8 mouse cellular contexts compared by ENCODE assay signal in genomic region chr2:150362113-150362877, GRCm38 (mm10). TPM values are rescaled to one million over a fixed set of nuclear protein-coding genes. Genes with fewer than 3 reads are reported as not detected.
A peak's percentile ranks its signal among the peaks of the same experiment; 100 is the strongest.
DNase-seq lines count a peak whose midpoint lies in the region; ATAC-seq lines count a peak whose summit lies in the region.
"Not testable (repeated sequence)": the region's sequence is repeated elsewhere in the genome, so short reads cannot be mapped to it uniquely, and the experiment has no call there.

TSS of gene 3300002I08Rik (minus strand) at chr2:150362765.

- not testable (repeated sequence) for H3K36me3 ChIP-seq in intestine, embryonic 15.5 days

- not testable (repeated sequence) for H3K4me1 ChIP-seq in intestine, embryonic 15.5 days (replicated peaks)

- peak within 1 kb of the TSS; percentile 58 for H3K4me2 ChIP-seq in intestine, embryonic 15.5 days (replicated peaks)

- DNase-seq in adrenal gland, adult 8-10 months, result peak; percentile 89
- peak; percentile 69 for DNase-seq in embryo, embryonic 11.5 days (ENCODE audit: low read depth, low spot score)
- DNase-seq in gastrocnemius, postnatal 4 days (ENCODE audit: low spot score in 2 of 2), result peak; percentile 52 to 83
- peak; percentile 85 to 89 for DNase-seq in left cerebral cortex, postnatal 14 days (ENCODE audit: low spot score in 2 of 2)
- DNase-seq in right cerebral cortex, postnatal 14 days, result peak; percentile 79
- DNase-seq in urinary bladder, postnatal 25 days (ENCODE audit: low spot score), result peak; percentile 77

- ATAC-seq in intestine, embryonic 15.5 days, result peak; percentile 99
- peak; percentile 100 for ATAC-seq in megakaryocyte-erythroid progenitor cell, adult 5-6 weeks (replicated peaks; ENCODE audit: low FRiP score, low TSS enrichment, poor library complexity, severe bottlenecking)

- not testable (repeated sequence) for H3K27me3 ChIP-seq in intestine, embryonic 15.5 days (replicated peaks)

- intact Hi-C loops in left cerebral cortex, postnatal 14 days (cut with DNase I), result not testable (repeated sequence)

- not testable (repeated sequence) for H3K9me3 ChIP-seq in intestine, embryonic 15.5 days

- 5% methylated on average over 17 of the region's 17 CpGs for WGBS in intestine, embryonic 15.5 days

- peak within 1 kb of the TSS; percentile 65 for H3K9ac ChIP-seq in intestine, embryonic 15.5 days

- peak within 1 kb of the TSS; percentile 62 for H3K4me3 ChIP-seq in intestine, embryonic 15.5 days (replicated peaks)

- peak within 1 kb of the TSS; percentile 88 for H3K27ac ChIP-seq in intestine, embryonic 15.5 days

RNA-seq across cellular contexts. Expression of gene 3300002I08Rik, which starts in this region (rescaled TPM):
- total RNA-seq in adrenal gland, adult 8-10 months (2022), result 1 to 10 TPM; 7.8 to 9.2 (median 8.4) TPM
- 1 to 10 TPM; 3.2 to 3.7 TPM for total RNA-seq in gastrocnemius, postnatal 4 days (2021)
- polyA plus RNA-seq in intestine, embryonic 15.5 days (2015; fragmentation: Nextera tagmentation; extraction: Ambion mirVana), result 4.7 and 6.5 TPM in 2 replicates
- 1 to 10 TPM; 6.7 to 8.2 TPM for total RNA-seq in left cerebral cortex, postnatal 14 days (2021)
- total RNA-seq in megakaryocyte-erythroid progenitor cell, adult 5-6 weeks (2014; fragmentation: Nextera tagmentation), result 1.5 and 1.6 TPM in 2 replicates
- total RNA-seq in megakaryocyte-erythroid progenitor cell, adult 5-6 weeks (2017), result 3.5 TPM in 2 replicates

Comparison
In these comparisons a context has a peak if more than half of its experiments do, and no peak if none do; other contexts are left out.
1. Peak in every context shown above with its lines: DNase-seq, ATAC-seq, H3K4me3 ChIP-seq and H3K27ac ChIP-seq.